Mouse (Mus musculus) inflammation-experienced regulatory T-cells, adult 6 months (primary cell): ENCODE data around the gene 2210418O10Rik. TPM values are rescaled to one million over a fixed set of nuclear protein-coding genes. Genes with fewer than 3 reads are reported as not detected.
"Not testable (repeated sequence)": the region's sequence is repeated elsewhere in the genome, so short reads cannot be mapped to it uniquely, and the experiment has no call there.

Source experiments
- ATAC-seq: one replicate; pipeline ENCODE4 v1.8.0; 2017
- polyA plus RNA-seq, 3 experiments: library from polyadenylated mRNA; unstranded; fragments of 100-300 nt; shearing (Covaris generic); gene quantifications; one replicate each; pipeline ENCODE4 v1.2.1; 2017

The 2210418O10Rik gene
- 1 to 10 TPM; 3.9 to 8.7 (median 7.5) TPM for polyA plus RNA-seq

DNA sequence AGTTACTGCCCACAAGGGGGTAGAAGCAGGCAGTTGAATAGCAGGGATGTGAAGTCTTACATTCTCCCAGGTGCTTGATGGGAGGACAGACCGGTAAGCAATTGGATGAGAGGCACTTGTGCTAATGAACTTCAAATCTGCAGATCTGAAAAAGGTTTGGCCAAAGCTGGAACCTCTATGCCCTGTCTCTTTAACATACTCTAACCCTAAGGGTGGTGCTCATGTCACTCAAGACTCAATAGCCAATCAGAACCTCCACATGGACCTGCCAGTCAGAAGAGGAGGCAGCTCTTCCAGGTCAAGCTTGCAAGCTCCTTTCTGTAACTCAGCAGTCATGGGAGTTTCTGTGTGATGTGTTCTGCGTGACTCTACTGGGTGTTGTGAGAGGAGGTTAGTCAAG, at the start of gene 2210418O10Rik:
Gene 2210418O10Rik (plus strand): TSS at position 301 of the 400 bp plus-strand sequence.
- not testable (repeated sequence) for ATAC-seq

GRCm38 (mm10) chr2:176248519-176248918, 22.1 kb downstream of the 2210418O10Rik start:
- not testable (repeated sequence) for ATAC-seq

Other genes starting within 250 kb of the 2210418O10Rik start
- gene Gm2004, start 76.7 kb upstream of the 2210418O10Rik start, polyA plus RNA-seq = not detected
- gene Gm11009, start 92.9 kb downstream of the 2210418O10Rik start, polyA plus RNA-seq = not detected
- 10 to 100 TPM; 10.5 to 15.6 (median 10.8) TPM for gene Gm14435, start 197.0 kb downstream of the 2210418O10Rik start, polyA plus RNA-seq